Mouse (Mus musculus) liver, embryonic 12.5 days (tissue): ENCODE results near the gene Vmn2r85. TPM values are rescaled to one million over a fixed set of nuclear protein-coding genes. Genes with fewer than 3 reads are reported as not detected.

Source experiments
- ATAC-seq: fragments of 200-750 bp; cut with Nextera tagmentation; 2 replicates; pipeline ENCODE4 v1.8.0; 2017; ENCODE audit warnings: moderate number of reproducible peaks, mild to moderate bottlenecking, moderate library complexity
- H3K27ac ChIP-seq: fragments of 300-500 bp; sonication (generic); 2 replicates; pipeline ENCODE4 v1.5.1; 2016; ENCODE audit warnings: mild to moderate bottlenecking
- H3K27me3 ChIP-seq: fragments of 300-500 bp; sonication (generic); replicated peaks from 2 replicates; pipeline ENCODE4 v1.6.1; 2016; ENCODE audit warnings: mild to moderate bottlenecking, moderate library complexity
- H3K36me3 ChIP-seq: fragments of 300-500 bp; sonication (generic); 2 replicates; pipeline ENCODE4 v1.6.1; 2016; ENCODE audit warnings: mild to moderate bottlenecking, moderate library complexity
- H3K4me1 ChIP-seq: fragments of 300-500 bp; sonication (generic); 2 replicates; pipeline ENCODE4 v1.6.1; 2016
- H3K4me2 ChIP-seq: fragments of 300-500 bp; sonication (generic); 2 replicates; pipeline ENCODE4 v1.6.1; 2016; ENCODE audit warnings: mild to moderate bottlenecking, moderate library complexity
- H3K4me3 ChIP-seq: fragments of 300-500 bp; sonication (generic); 2 replicates; pipeline ENCODE4 v1.5.1; 2016; ENCODE audit warnings: mild to moderate bottlenecking, moderate library complexity
- H3K9ac ChIP-seq: fragments of 300-500 bp; sonication (generic); 2 replicates; pipeline ENCODE4 v1.6.1; 2016; ENCODE audit warnings: mild to moderate bottlenecking, moderate library complexity
- H3K9me3 ChIP-seq: fragments of 300-500 bp; sonication (generic); replicated peaks from 2 replicates; pipeline ENCODE4 v1.6.1; 2016; ENCODE audit warnings: mild to moderate bottlenecking, moderate library complexity
- WGBS: fragments of 180-500 bp; shearing (Covaris S2); methylation state at CpG from one replicate; pipeline ENCODE4 v1.1.7; 2016; ENCODE audit not compliant: insufficient replicate concordance; 5-methylcytosine and 5-hydroxymethylcytosine counted together
- polyA plus RNA-seq: library from polyadenylated mRNA; unstranded; fragments of >200 nt; fragmentation: Nextera tagmentation; extraction: Ambion mirVana; gene quantifications from 2 replicates; pipeline ENCODE4 v1.2.1, GENCODE M21; 2016

Gene Vmn2r85
- polyA plus RNA-seq, 1 experiment from 2014 or later: not detected

GRCm38 (mm10) chr10:130372491-130373173, 56.9 kb downstream of the Vmn2r85 start:
- Histone ChIP-seq H3K27me3 (no peaks in the 10 kb centered on the region), H3K4me3 (no peak overlapping the region), H3K36me3 (no peaks in the 10 kb centered on the region), H3K4me1 (no peaks in the 10 kb centered on the region), H3K4me2 (no peak overlapping the region), H3K27ac (no peak overlapping the region), H3K9me3 (no peaks in the 10 kb centered on the region), H3K9ac (no peak overlapping the region)
- ATAC-seq: no peak
- 53% methylated on average over 2 of the region's 2 CpGs for WGBS

GRCm38 (mm10) chr10:130371644-130372043, 57.9 kb downstream of the Vmn2r85 start:
- WGBS: 39% methylated on average over 1 of the region's 1 CpGs
- ATAC-seq: no peak
- H3K4me2 ChIP-seq: no peak overlapping the region
- H3K4me3 ChIP-seq: no peak overlapping the region
- H3K4me1 ChIP-seq: no peaks in the 10 kb centered on the region
- no peaks in the 10 kb centered on the region for H3K27me3 ChIP-seq
- no peak overlapping the region for H3K9ac ChIP-seq
- H3K36me3 ChIP-seq: no peaks in the 10 kb centered on the region
- no peaks in the 10 kb centered on the region for H3K9me3 ChIP-seq
- no peak overlapping the region for H3K27ac ChIP-seq

GRCm38 (mm10) chr10:130370005-130370682, 59.4 kb downstream of the Vmn2r85 start:
- Histone ChIP-seq H3K27me3 (no peaks in the 10 kb centered on the region), H3K4me1 (no peaks in the 10 kb centered on the region), H3K9ac (no peak overlapping the region), H3K27ac (no peak overlapping the region), H3K4me2 (no peak overlapping the region), H3K4me3 (no peak overlapping the region), H3K36me3 (no peaks in the 10 kb centered on the region), H3K9me3 (no peaks in the 10 kb centered on the region)
- WGBS: 69% methylated on average over 2 of the region's 2 CpGs
- no peak for ATAC-seq

- Histone ChIP-seq H3K27ac (no peak overlapping the region), H3K27me3 (no peaks in the 10 kb centered on the region), H3K9me3 (no peaks in the 10 kb centered on the region), H3K4me1 (no peaks in the 10 kb centered on the region), H3K4me3 (no peak overlapping the region), H3K36me3 (no peaks in the 10 kb centered on the region), H3K4me2 (no peak overlapping the region), H3K9ac (no peak overlapping the region)
- ATAC-seq: no peak
Measured at GRCm38 (mm10) chr10:130368384-130368783, 61.1 kb downstream of the Vmn2r85 start.

GRCm38 (mm10) chr10:130364766-130365165, 64.7 kb downstream of the Vmn2r85 start:
- Histone ChIP-seq H3K27me3 (no peaks in the 10 kb centered on the region), H3K27ac (no peak overlapping the region), H3K36me3 (no peaks in the 10 kb centered on the region), H3K4me2 (no peak overlapping the region), H3K9me3 (no peaks in the 10 kb centered on the region), H3K4me1 (no peaks in the 10 kb centered on the region), H3K4me3 (no peak overlapping the region), H3K9ac (no peak overlapping the region)
- ATAC-seq: no peak

Other genes with a start within 250 kb of the Vmn2r85 start
- gene Olfr826, start 245.5 kb downstream of the Vmn2r85 start, polyA plus RNA-seq: not detected in 2 replicates
- not detected in 2 replicates for gene Olfr827, start 215.3 kb downstream of the Vmn2r85 start, polyA plus RNA-seq
- gene Neurod4, start 149.5 kb downstream of the Vmn2r85 start, polyA plus RNA-seq: not detected in 2 replicates
- 3.8 and 3.9 TPM in 2 replicates for gene Tespa1, start 106.8 kb downstream of the Vmn2r85 start, polyA plus RNA-seq
- 0.01 and 0.02 TPM in 2 replicates for gene Vmn2r84, start 35.4 kb downstream of the Vmn2r85 start, polyA plus RNA-seq
- not detected in 2 replicates for gene Vmn2r86, start 26.3 kb upstream of the Vmn2r85 start, polyA plus RNA-seq
- not detected in 2 replicates for gene Vmn2r87, start 67.7 kb upstream of the Vmn2r85 start, polyA plus RNA-seq